Mouse (Mus musculus) heart, postnatal 10 days (tissue): Measurements from ENCODE around the gene Kalrn. TPM values are rescaled to one million over a fixed set of nuclear protein-coding genes. Genes with fewer than 3 reads are reported as not detected.

ENCODE experiments used
- DNase-seq, 2 experiments: peaks; one replicate each; pipeline ENCODE4 v3.0.0; 2021
- intact Hi-C: fragments of 180-260 bp; cut with DNase I; formaldehyde crosslinking; loops from one replicate; pipeline ENCODE4 v1.15.1; 2025
- total RNA-seq, 2 experiments: library from RNA; stranded (reverse); gene quantifications; 2 replicates each; pipeline ENCODE4 v1.2.3; 2021

Kalrn gene
- total RNA-seq, 2 experiments from 2014 or later, result 30.7 to 35.7 TPM

GRCm38 (mm10) chr16:34236898-34237611 lies 336.3 kb downstream of the Kalrn start:
- peak in 1 of 2 experiments; percentile 28 for DNase-seq
- intact Hi-C loops, result no loop called here

- no peak for DNase-seq
- intact Hi-C loops, result no loop called here
Measured at GRCm38 (mm10) chr16:34235086-34235485, 338.2 kb downstream of the Kalrn start.

GRCm38 (mm10) chr16:34231952-34232351 lies 341.4 kb downstream of the Kalrn start:
- intact Hi-C loops, result no loop called here
- DNase-seq, result no peak

- no peak for DNase-seq
- intact Hi-C loops, result no loop called here
Measured at GRCm38 (mm10) chr16:34231146-34231545, 342.2 kb downstream of the Kalrn start.

GRCm38 (mm10) chr16:34229350-34229749 lies 344.0 kb downstream of the Kalrn start:
- no peak for DNase-seq
- intact Hi-C loops, result no loop called here

GRCm38 (mm10) chr16:34228661-34229060 lies 344.7 kb downstream of the Kalrn start:
- intact Hi-C loops, result no loop called here
- peak; percentile 33 to 41 for DNase-seq

- intact Hi-C loops, result no loop called here
- DNase-seq, result no peak
Measured at GRCm38 (mm10) chr16:34212160-34212559, 361.2 kb downstream of the Kalrn start.

GRCm38 (mm10) chr16:34211243-34211642 lies 362.1 kb downstream of the Kalrn start:
- no peak for DNase-seq
- intact Hi-C loops, result no loop called here

GRCm38 (mm10) chr16:34208748-34209147 lies 364.6 kb downstream of the Kalrn start:
- intact Hi-C loops, result no loop called here
- DNase-seq, result peak; percentile 9 to 27

GRCm38 (mm10) chr16:34207972-34208371 lies 365.4 kb downstream of the Kalrn start:
- intact Hi-C loops, result no loop called here
- no peak for DNase-seq

GRCm38 (mm10) chr16:34204527-34205139 lies 368.7 kb downstream of the Kalrn start:
- no peak for DNase-seq
- intact Hi-C loops, result no loop called here

GRCm38 (mm10) chr16:34199543-34199942 lies 373.8 kb downstream of the Kalrn start:
- intact Hi-C loops, result loop anchor here (5.0 kb wide), 1 partner anchor 183 kb away; no protein-coding TSS in a partner anchor
- DNase-seq, result no peak

- intact Hi-C loops, result loop anchor here (1.0 to 5.0 kb wide), 4 partner anchors 96 to 509 kb away; no protein-coding TSS in a partner anchor
- peak; percentile 57 to 69 for DNase-seq
Measured at GRCm38 (mm10) chr16:34192959-34193842, 380.1 kb downstream of the Kalrn start.

- intact Hi-C loops, result loop anchor here (1.0 kb wide), 1 partner anchor 59 kb away; no protein-coding TSS in a partner anchor
Measured at GRCm38 (mm10) chr16:34184721-34185120, 388.6 kb downstream of the Kalrn start.

GRCm38 (mm10) chr16:34183186-34183585 lies 390.1 kb downstream of the Kalrn start:
- intact Hi-C loops, result no loop called here
- no peak for DNase-seq

More at GRCm38 (mm10) chr16:34184721-34185120, 388.6 kb downstream of the Kalrn start:
- DNase-seq, result peak; percentile 6 to 17

- intact Hi-C loops, result no loop called here
- no peak for DNase-seq
Measured at GRCm38 (mm10) chr16:34175625-34176024, 397.7 kb downstream of the Kalrn start.

- DNase-seq, result no peak
- intact Hi-C loops, result no loop called here
Measured at GRCm38 (mm10) chr16:34172572-34173181, 400.7 kb downstream of the Kalrn start.

GRCm38 (mm10) chr16:34167042-34167441 lies 406.3 kb downstream of the Kalrn start:
- intact Hi-C loops, result no loop called here
- DNase-seq, result no peak

- no peak for DNase-seq
- intact Hi-C loops, result no loop called here
Measured at GRCm38 (mm10) chr16:34163086-34163485, 410.2 kb downstream of the Kalrn start.

- intact Hi-C loops, result no loop called here
- DNase-seq, result peak; percentile 9 to 16
Measured at GRCm38 (mm10) chr16:34159576-34159975, 413.8 kb downstream of the Kalrn start.
